Mouse (Mus musculus) sigmoid colon, adult 10 weeks (tissue): ENCODE measurements around the gene Ephb3. TPM values are rescaled to one million over a fixed set of nuclear protein-coding genes. Genes with fewer than 3 reads are reported as not detected.

ENCODE experiments used
- polyA plus RNA-seq: library from polyadenylated mRNA; stranded (reverse); fragments of 350-450 nt; fragmentation: Illumina TruSeq; extraction: RNeasy Lipid Tissue Mini Kit (QIAGEN cat#74804); gene quantifications from one replicate; pipeline ENCODE4 v1.2.3, GENCODE M21; 2014; ENCODE audit warnings: low read depth, low replicate concordance

Ephb3 gene
- polyA plus RNA-seq: 0.28 TPM

GRCm38 (mm10) chr16:21204367-21205092 is at the start of gene Ephb3:
Ephb3 (plus strand) TSS chr16:21204755.

Other genes with a start within 250 kb of the Ephb3 start
- not detected for gene Teddm3, start 50.8 kb upstream of the Ephb3 start, polyA plus RNA-seq
- 37.3 TPM for gene Vps8, start 218.4 kb downstream of the Ephb3 start, polyA plus RNA-seq